Mouse (Mus musculus) cerebellum, adult 9-11 months (tissue): ENCODE results near the gene Faap100.
"Not testable (repeated sequence)": the region's sequence is repeated elsewhere in the genome, so short reads cannot be mapped to it uniquely, and the experiment has no call there.

Experiments used
- DNase-seq: peaks from one replicate; pipeline ENCODE4 v3.0.0; 2022

Gene Faap100

DNA sequence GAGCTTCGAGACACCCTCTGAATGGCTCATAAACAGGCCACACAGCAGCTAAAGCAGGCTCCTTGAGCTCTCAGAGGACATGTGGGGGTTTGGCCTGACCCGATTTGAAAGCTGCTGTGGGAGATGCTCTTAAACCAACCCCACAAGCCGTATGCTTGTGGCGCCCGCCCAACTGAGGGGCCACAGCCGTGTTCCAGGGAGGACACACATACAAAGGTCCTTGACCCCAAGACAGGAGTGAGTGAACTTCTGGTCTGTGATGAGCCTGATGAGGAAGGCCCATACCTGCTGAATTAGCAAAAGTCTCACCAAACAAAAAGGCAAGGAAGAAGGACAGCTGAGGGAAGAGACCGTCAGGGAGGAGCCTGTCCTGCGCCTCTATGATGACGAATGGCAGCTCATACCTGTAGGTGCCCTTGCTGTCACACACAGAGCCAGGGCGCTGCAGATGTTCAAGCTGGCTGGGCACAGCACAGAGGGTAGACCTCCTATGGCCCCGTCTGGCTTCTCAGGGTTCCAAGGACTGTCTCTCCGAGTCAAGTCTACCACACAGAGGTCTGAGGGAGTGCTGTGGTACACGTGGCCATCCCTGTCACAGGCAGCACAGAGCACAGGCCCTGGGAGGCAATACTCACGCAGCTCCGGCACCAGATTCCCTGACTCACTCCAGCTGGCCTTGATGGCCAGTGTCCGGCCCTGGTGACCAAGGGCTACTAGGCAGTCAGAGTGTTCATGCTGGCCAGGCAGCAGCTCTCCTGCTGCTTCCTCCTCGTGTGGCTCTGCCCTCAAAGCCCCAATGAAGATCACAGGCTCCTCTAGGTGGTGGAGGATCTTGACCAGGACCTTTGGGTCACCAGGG, 2.0 kb downstream of the Faap100 start:
- peak; percentile 15 for DNase-seq

DNA sequence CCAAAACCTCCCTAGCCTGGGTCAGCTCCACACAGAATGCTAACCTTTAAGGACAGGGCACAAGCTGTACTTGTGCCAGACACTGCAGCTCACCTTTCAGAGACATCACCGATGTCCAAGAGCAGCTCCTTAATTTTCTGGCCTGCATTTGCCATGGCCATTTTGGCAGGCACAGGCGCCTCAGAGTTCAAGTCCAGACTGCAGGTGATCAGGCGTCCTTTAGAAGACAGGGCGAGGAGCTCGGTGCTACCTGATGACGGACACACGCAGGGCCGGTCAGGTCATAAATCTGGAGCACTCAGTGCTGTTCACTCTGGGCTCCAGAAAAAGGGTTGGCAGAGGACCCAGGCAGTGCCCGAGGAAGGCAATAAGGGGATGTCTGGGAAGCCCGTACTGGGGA, 3.2 kb downstream of the Faap100 start:
- no peak for DNase-seq

DNA sequence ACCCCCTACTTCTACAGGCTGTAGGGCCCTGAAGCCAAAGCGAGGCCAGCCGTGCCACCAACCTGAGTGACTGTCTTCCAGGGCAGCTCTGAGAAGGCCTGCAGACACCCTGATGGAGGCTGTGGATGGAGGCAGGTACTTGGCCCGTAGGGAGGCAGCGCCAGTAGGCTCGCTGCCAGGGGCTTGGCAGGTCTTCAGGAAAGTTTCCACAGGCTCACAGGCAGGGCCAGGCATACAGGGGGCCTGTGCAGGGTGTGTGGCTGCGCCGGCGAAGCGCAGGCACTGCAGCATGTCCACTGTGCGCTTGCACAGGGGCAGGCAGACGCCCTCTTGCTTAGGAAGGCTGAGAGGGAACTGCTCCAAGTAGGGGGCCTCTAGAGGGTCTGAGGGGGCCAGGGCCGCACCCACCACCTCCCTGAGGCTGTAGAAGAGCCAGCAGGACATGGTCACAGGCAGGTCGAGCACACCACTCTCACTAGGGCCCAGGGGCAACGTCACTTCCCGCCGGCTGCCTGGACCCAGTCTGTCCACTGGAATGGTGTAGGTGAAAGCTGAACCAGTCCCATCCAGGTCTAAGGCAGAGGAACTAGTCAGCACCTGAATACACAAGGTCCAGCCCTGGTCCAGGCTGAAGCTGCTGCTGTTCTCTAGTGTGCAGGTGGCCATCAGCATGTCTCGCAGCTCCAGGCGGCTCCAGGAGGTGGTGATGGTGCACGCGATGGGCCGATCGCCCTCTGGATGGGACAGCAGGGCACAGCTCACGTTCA, 4.6 kb downstream of the Faap100 start:
- DNase-seq = no peak

DNA sequence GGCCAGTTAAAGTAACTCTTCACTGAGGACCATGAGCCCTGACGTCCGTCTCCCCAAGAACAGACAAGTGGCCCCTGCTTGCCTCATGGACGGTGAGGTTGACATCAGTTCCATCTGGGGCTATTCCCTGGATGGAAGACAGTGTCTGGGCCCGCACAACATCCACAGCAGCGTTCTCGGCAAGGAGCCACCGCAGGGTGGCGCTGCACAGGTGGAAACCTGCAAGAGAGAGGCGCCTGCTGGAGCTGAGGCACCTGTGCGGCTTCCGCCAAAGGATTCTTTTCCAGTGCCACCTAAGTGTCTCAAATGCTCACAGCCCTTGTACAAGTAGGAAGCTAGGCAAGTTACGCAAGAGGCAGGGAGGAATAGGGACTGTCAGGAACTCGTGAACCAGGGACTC, 5.5 kb downstream of the Faap100 start:
- no peak for DNase-seq

DNA sequence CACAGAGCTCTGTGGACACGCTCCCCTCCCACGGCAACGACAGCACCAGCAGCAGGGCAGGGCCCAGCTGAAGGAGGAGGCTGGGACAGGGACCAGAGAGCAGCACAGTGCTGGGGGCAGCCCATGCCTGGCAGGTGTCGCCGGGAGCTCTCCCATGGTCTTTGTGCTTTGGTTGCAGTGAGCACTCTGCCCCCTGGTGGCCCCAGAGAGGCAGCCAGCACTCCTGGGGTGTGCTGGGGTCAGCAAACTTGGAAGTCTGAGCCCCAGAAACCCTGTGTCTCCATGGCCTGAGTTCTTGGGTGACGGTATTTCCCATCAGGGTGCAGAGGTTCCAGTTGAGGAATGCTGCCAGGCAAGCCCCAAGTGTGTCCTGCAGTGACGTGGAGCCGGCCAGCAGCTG, 8.9 kb downstream of the Faap100 start:
- no peak for DNase-seq

DNA sequence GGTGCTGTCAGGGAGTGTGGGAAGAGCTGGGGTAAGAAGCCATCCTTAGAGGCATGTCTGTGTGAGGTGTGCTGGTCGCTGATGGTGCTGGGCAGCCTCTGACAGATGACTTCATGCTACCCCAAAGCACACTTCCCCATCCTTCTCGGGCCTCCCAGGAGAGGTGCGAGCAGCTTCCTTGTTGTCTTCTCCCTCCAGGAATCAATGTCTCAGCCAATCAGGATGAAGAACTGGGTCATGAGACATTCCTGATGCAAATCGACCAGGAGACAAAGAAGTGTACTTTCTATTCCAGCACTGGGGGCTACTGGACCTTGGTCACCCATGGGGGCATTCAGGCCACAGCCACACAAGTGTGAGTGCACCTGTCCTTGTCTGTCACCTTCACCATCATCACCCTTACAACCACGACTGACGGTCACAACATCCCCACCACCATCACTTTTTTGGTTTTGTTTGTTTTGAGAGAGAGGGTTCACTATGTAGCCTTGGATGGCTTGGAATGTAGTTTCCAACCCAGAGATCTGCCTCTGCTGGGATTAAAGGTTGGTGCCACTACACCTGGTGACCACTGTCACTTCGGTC, 12.0 kb downstream of the Faap100 start:
- no peak for DNase-seq

DNA sequence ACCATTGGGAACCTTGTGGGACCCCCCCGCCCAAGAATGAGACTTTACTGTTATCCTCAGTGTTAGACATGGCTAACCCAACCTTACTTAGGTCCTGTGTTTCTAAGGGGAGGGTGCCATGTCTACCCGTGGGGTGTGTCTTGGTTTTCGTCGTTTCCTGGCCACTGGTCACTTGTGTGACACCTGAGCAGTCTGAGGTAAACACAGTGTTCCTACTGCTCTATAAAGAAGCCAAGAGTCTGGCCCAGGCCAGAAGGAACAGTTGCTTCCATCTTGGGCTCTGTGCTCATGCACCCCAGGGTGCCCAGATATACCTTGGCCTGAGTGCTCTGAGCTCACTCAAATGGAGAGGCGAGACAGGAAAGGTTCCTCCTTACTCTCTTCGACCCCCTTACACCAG, 15.7 kb downstream of the Faap100 start:
- no peak for DNase-seq

DNA sequence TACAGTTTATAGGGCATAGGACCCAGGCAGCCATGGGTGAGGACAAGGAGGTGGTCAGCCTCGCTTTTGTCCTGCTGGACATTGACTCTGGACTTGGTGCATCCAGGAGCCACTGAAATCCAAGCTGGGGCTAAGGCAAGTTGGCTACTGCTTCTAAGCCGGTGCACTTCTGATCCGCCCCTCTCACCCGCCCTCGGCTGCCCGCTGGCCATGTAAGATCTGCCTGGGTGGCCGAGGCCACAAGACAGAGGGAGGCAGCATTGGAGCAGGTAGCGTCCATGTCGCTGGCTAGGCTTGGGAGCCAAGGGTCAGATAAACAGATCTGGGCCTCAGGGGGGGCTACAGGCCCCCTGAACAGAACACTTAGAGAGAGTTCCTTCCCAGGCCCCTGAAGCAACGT, 17.3 kb downstream of the Faap100 start, which contains the start of gene Fscn2:
Gene Fscn2, plus strand, starts transcription at position 240 of the 400 bp plus-strand sequence.
- no peak for DNase-seq

DNA sequence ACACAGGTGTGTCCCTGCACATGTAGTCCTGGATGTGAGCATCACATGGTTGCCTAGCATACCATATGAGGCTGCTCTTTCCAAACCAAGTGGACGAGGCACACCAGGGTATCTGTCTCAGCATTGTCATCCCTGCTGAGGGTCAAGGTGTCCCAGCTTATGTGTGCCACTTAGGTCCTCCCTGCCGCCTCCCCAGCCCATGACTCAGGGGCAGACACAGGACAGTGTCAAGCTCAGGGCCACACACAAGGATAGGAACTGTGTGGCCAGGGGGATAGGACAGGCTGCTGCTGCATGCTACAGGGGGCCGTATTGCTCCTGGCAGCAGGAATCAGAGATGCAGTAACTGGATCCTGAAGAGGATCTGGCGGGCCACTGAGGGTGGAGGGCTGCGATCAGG, 17.8 kb downstream of the Faap100 start:
- DNase-seq = no peak

DNA sequence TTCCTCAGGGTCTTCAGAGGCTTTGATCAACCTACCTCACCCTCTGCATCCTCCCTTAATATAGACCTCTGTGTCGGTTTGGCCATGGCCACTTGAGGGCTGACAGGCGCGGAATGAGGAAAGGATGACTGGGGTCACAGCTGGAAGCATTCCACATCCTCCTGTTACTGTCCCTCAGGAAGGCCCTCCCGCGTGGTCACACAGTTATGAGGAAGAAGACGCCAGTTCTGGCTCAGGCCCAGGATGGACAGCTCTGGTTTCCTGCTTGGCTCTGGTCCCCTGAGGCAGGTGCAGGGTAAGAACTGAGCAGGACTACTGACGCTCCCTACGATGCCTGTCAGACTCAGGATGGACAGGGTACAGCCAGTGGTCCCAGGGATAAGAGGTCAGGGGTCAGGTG, 18.5 kb downstream of the Faap100 start:
- DNase-seq = no peak

DNA sequence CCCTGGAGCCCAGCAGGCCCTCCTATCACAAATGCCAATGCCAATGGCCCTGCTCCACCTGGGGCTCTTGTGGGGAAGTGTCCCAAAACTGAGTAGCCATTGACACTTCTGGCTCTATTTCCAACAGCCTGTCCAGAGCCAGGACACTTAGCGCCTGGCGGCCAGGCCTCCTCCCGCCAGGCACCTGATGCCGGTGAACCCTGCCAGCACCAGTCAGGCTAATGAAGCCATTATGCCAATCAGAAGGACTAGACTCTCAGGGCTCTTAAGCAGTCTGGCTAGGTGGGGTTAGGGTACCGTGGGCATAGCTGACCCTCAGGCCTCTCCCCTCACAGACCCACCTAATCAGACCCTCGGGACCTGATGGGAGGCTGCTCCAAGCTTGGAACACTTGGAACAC, 19.2 kb downstream of the Faap100 start:
- DNase-seq = peak; percentile 59

DNA sequence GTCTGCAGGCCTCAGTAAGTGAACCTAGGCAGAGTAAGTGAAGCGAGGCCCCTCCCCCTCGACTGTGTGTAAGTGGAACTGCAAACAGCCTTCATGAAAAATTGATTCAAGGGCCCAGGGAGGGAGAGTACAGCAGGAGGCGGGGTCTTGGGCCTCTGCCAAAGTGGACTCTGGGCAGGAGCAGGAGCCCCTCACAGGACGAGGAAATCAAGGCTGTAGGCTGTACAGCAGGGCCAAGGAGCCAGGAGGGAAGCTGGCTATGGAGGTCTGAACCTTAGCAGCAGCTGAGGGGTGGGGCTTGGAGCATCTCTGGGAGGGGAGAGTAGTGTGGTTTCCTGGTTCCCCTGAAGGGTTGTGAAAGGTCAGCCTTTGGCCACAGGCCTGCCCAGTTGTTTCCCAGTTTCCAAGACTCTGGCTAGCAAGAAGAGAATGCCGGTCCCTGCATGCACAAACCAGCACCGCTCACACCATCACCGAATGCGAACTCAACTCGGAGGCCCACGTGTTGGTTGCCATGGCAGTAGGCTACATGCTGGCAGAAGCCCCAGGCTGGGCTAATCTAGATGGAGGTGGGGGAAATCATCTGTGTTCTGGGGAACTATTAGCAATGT, 20.7 kb downstream of the Faap100 start:
- no peak for DNase-seq

DNA sequence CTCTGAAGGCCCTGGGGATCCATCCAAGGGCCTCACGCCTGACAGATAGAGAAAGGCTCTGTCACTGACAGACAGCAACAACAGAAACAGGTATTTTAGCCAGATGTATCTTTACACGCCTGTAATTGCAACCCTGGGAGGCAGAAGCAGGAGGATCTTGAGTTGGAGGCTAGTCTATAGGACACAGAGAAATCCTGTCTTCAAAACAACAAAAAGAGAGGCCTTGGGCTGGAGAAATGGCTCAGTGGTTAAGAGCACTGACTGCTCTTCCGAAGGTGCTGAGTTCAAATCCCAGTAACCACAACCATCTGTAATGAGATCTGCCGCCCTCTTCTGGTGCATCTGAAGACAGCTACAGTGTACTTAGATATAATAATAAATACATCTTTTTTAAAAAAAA, 21.7 kb downstream of the Faap100 start:
- no peak for DNase-seq

DNA sequence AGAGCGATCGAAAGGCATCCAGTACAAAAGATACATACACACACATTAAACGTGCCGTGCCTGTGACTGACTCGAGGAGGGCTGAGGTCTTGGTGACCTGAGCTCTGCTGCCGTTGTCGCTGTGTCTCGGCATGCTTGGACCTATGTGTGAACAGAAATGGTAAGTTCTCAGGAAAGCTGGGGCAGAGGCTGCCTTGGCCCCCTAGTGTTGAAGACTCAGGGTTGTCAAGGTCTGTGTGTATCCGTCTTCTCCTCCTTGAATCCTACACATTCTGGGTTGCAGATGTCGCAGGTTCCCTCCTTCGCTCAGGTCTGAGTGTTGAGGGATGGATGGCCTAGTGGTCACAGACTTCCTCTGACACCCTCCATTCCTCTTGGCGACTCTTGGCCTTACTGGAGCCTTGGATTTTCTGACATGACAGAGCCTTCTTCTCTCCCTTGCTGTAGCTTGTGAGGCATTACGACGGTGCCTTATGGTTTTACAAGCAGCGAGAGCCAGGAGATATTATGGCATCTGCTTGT, 22.2 kb downstream of the Faap100 start:
- DNase-seq = no peak

DNA sequence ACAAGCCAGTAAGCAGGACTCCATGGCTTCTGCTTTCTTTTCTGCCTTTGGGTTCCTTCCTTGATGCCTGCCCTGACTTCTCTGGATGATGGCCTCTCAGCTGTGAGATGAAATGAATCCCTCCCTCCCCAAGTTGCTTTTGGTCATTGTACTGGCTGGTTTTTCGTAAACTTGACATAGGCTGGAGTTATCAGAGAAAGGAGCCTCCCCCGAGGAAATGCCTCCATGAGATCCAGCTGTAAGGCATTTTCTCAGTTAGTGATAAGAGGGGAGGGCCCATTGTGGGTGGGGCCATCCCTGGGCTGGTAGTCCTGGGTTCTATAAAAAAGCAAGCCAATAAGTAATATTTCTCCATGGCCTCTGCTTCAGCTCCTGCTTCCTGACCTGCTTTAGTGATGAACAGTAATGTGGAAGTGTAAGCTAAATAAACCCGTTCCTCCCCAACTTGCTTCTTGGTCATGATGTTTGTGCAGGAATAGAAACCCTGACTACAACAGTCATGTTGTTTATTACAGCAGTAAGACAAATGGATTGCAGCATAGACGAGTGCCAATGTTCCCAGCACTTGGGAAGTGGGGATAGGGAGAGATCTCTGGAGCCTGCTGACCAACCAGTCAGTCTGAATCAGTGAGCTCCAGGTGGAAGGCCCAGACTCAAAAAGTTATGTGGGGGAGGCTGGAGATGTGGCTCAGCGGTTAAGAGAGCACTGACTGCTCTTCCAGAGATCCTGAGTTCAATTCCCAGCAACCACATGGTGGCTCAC, 23.1 kb downstream of the Faap100 start:
- DNase-seq = peak; percentile 3

DNA sequence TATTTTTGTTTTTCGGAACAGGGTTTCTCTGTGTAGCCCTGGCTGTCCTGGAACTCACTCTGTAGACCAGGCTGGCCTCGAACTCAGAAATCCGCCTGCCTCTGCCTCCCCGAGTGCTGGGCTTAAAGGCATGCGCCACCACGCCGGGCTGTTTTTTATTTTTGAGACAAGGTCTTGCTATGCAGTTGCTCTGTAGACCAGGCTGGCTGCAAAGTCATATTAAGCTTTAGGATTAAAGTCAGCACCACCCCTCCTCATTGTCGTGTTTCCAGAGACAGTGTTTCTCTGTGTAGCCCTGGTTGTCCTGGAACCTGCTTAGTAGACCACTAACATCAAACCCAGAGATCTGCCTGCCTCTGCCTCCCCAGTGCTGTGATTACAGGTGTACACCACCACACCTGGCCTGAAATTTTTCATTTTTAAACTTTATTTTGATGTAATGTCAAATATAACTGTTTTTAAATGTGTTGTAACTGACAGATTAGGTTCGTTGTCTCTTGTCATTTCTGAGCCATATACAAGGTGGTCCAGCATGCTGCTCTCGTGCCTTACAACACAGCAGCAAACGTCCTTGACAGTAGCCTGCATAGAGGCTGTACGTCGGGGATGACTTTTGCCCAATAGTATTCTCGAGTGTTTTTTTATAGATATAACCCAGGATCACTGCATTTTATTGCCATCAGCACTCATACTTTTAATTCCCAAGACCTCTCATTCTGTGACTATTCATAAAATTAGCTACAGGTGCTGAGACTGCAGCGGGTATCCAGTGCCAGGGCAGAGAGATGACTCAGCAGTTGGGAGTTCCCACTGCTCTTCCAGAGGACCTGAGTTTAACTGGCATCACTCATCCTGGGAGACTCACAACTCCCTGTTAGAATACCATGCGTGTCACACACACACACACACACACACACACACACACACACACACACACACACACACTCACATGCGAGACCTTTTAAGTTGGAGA, 24.0 kb downstream of the Faap100 start:
- peak; percentile 20 for DNase-seq

DNA sequence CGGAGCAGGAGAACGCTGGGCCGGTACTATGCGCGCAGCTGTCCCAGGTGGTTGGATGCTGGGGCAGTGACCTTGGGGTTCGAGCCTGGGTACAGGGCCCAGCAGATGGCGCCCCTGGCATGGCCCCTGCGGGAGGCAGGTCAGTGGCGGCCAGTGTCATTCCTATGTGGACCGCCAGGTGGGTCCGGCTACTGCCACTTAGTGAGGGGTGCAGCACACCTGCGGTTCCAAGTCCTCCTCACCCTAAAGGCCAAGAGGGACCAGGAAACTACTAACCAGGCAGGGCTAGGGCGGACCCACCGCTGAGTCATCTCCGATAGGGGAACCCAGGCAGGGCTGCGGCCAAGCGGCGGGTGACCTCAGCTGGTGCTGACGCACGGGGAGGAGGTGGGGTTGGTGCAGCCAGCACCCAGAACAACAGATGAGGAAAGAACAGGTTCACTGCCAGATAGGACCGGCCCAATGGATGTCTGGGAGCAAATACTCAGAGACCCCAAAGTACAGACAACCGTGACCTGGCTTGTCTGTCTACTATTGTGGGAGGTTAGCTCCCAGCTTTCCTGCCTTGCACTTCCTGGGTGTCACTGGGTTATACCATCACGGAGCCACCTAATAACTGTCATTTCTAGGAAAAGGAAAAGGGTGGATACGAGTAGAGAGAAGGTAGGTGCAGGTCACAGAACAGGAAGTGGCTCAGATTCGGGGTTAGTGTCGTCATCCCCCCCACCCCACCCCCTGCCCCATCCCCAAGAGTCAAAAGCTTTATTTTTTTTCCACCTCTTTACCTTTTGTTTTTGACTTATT, 24.9 kb downstream of the Faap100 start:
- peak; percentile 67 for DNase-seq

DNA sequence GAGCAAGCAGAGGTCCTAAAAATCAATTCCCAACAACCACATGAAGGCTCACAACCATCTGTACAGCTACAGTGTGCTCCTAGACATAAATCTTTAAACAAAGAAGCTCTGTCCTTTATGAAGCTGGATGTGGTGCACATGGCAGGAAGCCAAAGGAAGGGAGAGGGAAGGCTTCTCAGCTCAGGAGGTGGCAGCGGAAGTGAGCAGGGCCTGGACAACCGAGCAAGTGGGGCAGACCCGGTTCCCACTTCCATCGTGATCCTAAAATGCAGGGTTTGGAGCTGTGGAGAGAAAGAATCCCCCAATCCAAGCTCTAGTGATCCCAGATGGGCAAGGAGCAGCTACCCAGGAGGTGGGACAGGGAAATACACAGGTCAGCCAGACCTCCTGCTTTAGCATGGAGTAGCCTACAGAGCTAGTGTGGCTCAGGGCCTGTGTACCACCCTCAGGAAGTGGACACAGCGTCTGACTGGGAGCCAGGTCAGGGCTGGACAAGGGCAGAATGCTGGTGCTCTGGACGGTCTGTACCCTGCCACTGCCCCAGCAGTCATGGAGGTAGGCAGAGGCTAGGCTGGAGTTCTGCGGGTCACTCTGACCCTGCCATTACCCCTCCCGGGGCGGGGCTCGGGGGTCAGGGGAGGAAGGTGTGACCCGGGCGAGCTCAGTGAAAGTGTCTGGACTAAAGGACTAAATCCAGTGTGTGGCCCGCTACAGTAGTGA, 25.8 kb downstream of the Faap100 start:
- DNase-seq = peak; percentile 36

DNA sequence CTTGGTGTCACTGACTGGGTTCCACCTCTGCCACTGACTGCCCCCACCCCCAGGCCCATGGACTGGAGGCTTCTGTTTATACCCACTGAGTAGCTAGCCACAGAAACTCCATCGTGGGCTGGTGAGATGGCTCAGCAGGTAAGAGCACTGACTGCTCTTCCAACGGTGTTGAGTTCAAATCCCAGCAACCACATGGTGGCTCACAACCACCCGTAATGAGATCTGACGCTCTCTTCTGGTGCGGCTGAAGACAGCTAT, 26.5 kb downstream of the Faap100 start:
- DNase-seq = not testable (repeated sequence)
